Mouse (Mus musculus) C2C12 (cell line): ENCODE results near the gene Cxcr6.

Source experiments
- CTCF ChIP-seq: IDR thresholded peaks from one replicate; pipeline ENCODE4 v1.5.1; 2011; ENCODE audit not compliant: control insufficient read depth, insufficient read depth, insufficient read length
- MAX ChIP-seq: IDR thresholded peaks from one replicate; pipeline ENCODE4 v1.6.1; 2011; ENCODE audit warnings: mild to moderate bottlenecking, control low read depth
- MYOD1 ChIP-seq: IDR thresholded peaks from one replicate; pipeline ENCODE4 v1.6.1; 2011; ENCODE audit warnings: low read depth; ENCODE audit not compliant: control insufficient read depth, insufficient read length
- MYOG ChIP-seq: IDR thresholded peaks from one replicate; pipeline ENCODE4 v1.6.1; 2011; ENCODE audit not compliant: control insufficient read depth, insufficient read length; ENCODE audit errors: extremely low read depth
- USF1 ChIP-seq: IDR thresholded peaks from one replicate; pipeline ENCODE4 v1.6.1; 2011; ENCODE audit warnings: low read depth, mild to moderate bottlenecking, control low read depth, moderate library complexity

DNA sequence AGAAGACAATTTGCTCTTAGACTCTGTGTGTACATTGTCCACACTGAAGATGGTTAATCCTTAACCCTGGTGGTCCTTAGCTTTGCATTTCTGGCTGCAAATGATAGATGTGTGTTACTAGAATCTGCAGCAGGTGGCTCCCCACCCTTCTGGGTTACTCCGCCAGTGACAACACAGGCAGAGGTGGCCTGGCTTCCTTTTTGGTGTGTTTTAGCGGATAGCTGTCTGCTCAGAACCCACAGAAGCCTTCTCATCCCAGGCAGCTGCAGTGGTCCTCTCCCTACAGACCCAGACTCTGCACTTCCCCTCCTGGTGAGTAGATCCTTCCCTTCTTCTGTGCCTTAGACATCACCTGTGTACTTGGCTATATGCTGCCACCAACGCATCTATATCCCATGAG lies 39.3 kb upstream of the Cxcr6 start:
- TF ChIP-seq MAX, result no peak
- TF ChIP-seq MYOG, result no peak
- TF ChIP-seq CTCF, result no peak
- TF ChIP-seq USF1, result no peak
- TF ChIP-seq MYOD1, result no peak
